Mouse (Mus musculus) gastrocnemius, adult 18-20 months (tissue): ENCODE results near the gene Vdr. TPM values are rescaled to one million over a fixed set of nuclear protein-coding genes. Genes with fewer than 3 reads are reported as not detected.

Experiments
- DNase-seq: peaks from one replicate; pipeline ENCODE4 v3.0.0; 2021; ENCODE audit warnings: low spot score
- long read RNA-seq, 2 experiments: library from polyadenylated mRNA; stranded (forward); transcript quantifications; one replicate each; pipeline ENCODE4 v2.0.0; 2021
- total RNA-seq, 2 experiments: library from RNA; stranded (reverse); gene quantifications; 2 replicates each; pipeline ENCODE4 v1.2.3; 2021

Vdr gene
- total RNA-seq: under 1 TPM; 0.09 TPM
- long read RNA-seq, experiment 1: 0 reads
- long read RNA-seq, experiment 2: 0 reads

- DNase-seq: no peak
These were observed at the start of gene Vdr for GRCm38 (mm10) chr15:97910530-97910929. Vdr (minus strand) TSS chr15:97910630.

DNA sequence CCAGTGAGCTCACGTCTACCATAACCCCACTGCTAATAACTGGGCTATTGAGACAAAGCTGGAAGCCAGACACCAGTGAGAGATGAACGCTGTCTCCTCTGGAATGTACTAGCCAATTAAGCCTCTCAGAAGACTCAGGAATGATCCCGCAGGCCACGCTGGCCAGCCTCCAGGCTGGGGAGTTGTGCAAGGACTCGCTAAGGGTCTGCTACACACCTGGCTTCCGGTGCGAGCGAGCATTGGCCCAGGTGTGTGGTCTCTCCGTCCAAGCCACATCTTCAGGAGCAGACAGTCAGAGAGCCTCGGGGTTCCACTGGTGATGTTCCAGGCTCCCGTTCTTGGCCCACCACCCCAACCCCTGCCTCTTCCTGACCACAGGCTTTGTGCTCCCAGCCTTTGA is 46.0 kb upstream of the Vdr start:
- DNase-seq: no peak

DNA sequence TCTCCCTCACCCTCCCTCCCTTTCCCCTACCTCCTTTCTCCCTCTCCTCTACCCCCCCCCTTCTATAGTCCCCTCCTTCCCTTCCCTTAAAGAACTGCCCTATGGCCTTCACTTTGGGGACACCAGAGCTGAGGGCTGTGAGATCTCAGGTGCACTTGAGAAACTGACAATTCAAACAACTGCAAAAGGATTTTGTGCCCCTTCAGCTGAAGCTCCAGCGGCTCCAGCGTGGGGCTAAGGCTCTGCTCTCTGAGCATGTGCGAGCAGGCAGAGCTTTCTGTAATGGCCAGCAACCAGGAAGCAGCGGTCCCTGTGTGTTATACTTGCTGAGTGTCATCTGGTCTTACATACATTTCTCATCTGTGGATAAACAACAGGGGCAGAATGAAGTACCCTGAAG is 45.3 kb upstream of the Vdr start:
- DNase-seq: no peak

GRCm38 (mm10) chr15:97955286-97955685 is 44.9 kb upstream of the Vdr start:
- DNase-seq: no peak

DNA sequence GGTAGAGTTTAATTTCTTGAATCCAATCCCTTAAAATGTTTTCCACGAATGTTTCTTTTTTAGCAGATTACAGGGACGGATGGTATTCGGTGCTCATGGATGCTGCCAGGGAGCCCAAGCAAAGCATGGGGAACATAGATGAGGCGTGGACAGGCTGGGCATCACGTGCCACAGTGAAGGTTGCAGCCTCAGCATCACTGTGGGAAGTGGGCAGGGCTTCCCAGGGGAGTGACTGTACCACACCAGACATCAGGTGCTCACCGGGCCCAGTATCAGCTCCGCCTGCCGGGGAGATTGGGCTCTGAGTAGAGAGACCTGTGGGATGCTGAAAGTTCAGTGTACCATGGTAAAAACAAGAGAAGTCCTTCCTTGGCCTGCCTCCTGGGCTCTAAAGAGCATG is 44.2 kb upstream of the Vdr start:
- DNase-seq: no peak

GRCm38 (mm10) chr15:97952889-97953189 is 42.4 kb upstream of the Vdr start:
- no peak for DNase-seq

DNA sequence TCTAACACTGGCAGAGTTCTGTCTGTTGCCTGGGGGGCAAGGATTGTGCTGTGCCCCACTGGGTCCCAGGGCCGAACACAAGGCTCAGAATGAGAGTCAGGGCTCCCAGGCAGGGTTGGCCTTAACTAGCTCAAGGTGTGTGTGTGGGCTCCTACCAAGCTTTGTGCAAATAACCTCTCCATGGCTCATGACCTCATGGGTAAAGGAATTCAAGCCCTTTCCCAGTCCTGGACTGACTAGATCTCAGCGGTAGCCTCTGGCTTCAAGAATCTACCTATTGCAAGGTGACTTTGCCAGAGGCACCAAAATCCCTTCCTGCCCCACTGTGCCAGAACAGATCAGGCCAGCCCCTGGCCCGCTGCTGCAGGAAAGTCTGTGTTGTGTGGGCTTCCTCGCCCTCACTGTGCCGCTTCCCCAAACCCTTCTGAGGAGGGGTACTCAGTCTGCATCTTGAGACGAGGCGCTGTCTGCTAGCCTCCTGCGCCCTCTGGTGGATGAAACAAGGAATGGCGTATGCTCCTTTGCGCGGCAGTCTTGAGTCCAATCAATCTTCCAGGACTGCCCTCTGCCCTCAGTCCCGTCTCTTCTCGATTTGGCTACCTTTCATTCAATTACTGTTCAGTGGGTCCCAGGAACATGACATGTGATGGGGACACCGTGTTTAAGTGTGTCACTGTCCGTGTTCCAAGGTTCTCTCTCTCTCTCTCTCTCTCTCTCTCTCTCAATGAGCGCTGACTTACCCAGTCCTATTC is 41.9 kb upstream of the Vdr start:
- DNase-seq: peak; percentile 48

- DNase-seq: no peak
These were observed 39.8 kb upstream of the Vdr start for GRCm38 (mm10) chr15:97950240-97950639.

GRCm38 (mm10) chr15:97949706-97950105 is 39.3 kb upstream of the Vdr start:
- DNase-seq: no peak

GRCm38 (mm10) chr15:97948720-97949119 is 38.3 kb upstream of the Vdr start:
- no peak for DNase-seq

DNA sequence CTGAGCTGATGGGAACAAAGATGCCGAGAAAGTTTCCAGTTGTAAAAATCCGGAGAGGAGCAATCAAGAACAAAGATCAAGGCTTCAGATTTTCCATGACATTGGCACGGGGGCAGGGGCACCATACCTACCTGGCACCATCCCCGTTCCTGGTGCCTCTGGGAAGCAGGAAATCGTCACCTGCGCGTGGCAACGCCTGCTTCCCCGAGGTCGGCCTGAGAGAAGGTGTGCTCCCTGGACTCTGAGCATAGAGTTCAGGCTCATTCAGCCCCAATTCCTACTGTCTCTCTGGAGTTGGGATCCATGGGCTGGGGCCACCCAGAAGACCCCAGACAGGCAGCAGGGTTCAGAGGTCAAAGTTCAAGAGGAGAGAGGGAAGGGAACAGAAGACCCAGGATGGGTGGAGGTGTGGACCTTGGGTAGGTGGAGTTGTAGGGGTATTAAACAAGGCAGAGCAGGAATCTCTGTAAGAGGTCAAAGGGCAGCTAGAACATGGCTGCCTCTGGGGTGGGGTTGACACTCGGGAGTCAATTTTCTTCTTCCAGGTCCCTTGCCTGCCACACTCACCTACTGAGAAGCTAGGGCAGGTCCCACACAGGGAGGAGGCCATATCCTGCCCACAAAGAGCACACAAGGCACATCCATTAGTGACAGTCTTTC is 35.4 kb upstream of the Vdr start:
- DNase-seq: no peak

DNA sequence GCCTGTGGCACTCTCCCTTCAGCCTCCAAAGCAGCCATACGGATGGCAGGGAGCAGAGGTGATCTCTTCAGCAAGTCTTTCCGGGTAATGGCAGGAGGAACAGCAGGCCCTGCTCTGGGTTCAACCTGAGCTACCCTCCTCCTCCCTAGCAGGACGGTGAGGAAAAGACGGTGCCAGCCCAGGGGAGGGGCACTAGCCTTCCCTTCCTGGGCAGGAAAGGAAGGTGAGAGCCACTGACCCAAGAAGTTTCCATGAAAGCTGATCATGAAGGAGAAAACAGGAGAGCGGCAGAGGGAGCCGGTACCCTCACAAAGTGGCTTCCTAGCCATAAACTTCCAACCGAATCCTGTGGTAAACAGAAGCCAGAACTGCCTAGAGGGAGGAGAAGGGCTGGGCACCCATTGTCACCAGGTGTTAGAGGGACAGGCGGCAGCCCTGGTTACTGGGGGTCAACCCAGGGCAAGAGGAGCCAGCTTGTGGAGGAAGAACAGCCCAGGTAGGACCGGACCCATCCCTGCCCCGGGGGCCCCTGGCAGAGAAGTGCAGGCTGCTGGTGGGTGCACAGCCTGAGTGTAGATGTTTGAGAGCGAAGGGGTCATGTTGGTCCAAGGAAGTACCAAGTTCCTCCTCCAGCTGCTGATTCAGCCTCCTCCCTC is 34.6 kb upstream of the Vdr start:
- no peak for DNase-seq

DNA sequence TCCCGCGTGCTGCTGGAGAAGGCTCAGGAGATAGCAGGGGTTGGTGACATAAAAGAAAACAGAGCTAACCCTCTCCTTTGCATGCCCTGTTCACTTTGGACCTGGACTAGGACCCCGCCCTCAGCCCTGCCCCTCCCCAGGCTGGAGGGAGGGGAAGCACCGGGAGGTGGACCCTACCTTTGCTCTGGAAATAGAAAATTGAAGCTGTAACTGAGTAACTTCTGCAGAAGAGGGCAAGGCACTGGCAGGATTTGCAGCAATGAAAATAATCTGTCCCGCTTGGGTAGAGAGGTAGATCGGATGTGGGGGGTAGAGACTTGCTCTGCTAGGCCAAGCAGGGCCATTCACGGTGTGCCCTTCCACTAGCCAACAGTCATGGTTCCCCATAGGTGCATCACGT is 32.9 kb upstream of the Vdr start:
- no peak for DNase-seq

- no peak for DNase-seq
These were observed 32.1 kb upstream of the Vdr start for GRCm38 (mm10) chr15:97942538-97942937.

DNA sequence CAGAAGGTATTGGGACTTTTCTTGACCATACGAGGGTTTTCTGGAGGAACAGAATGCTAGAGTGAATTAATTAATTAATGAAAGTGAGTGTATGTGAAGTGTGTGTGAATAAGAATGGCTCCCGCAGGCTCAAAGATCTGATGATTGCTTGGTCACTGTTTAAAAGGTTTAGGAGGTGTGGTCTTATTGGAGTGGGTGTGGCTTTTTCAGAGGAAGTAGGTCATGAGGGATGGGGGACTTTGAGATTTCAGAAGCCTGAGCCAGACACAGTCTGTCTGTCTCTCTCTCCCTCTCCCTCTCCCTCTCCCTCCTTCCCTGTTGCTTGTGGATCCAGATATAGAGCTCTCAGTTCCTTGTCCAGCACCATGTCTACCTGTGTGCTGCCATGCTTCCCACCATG is 30.9 kb upstream of the Vdr start:
- DNase-seq: no peak

DNA sequence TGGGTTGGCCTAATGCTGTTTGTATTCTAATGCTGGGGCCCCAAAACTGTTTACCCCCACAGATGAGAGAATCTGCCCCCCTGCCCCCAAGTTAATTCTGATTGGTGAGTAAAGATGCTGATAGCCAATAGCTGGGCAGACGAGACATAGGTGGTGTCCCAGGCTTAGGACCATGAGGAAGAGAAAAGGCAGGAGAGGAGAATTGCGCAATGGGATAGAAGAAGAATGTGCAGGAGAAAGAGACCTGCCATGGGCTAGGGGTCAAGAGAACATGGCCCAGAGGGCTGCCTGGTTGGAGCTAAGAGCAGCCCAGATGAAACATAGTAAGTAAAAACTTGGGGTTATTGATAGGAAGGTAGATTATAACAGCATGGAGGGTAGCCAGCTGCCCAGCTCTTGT is 29.7 kb upstream of the Vdr start:
- DNase-seq: no peak

- no peak for DNase-seq
These were observed 28.1 kb upstream of the Vdr start for GRCm38 (mm10) chr15:97938580-97938979.

- DNase-seq: no peak
These were observed 22.0 kb upstream of the Vdr start for GRCm38 (mm10) chr15:97932441-97932840.

DNA sequence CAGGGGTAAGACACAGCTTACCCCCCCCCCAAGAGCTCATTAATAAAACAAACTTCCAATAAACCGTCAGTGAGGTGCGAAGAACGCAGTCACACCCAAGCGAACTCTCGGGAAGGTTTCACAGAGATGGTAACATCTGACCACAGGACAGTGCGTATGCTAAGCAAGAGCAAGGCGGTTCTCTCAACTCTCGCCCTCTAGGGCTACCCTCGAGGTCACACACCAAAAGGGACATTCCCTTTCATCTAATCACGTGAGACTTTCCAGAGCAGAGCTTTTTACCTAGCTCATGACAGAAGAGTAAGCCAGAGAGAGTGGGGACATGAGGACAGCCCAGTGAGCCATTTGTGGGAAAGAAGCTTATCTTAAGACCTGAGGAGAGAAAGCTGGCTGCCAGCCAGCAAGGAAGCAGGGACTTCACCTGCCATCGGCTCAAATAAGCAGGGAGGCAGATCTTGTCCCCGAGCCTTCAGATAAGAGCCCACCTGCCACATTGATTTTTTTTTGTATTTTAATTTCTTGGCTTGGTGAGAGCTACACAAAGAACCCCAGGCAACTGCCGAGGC is 18.9 kb upstream of the Vdr start:
- no peak for DNase-seq

GRCm38 (mm10) chr15:97927821-97928220 is 17.4 kb upstream of the Vdr start:
- DNase-seq: no peak

GRCm38 (mm10) chr15:97927018-97927417 is 16.6 kb upstream of the Vdr start:
- no peak for DNase-seq

GRCm38 (mm10) chr15:97922421-97922820 is 12.0 kb upstream of the Vdr start:
- DNase-seq: no peak

DNA sequence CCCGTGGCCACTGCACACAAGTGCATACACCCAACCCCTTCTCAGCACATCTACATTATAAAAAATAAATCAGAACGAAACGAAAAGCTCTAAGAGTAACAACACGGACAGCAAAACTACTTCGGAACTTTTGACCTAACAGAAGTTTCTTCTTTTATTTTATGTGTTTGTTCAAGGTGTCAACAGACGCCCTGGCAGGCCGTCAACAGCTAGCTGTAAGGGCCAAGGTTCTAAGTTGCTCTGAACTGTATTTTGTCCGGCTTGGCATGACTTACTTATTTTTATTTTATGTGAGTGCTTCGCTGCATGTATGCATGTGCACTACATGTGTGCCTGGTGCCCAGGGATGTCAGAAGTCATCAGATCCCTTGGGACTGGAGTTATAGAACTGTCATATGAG is 11.4 kb upstream of the Vdr start:
- DNase-seq: no peak
